Mouse (Mus musculus) cerebellum, postnatal 36 days (tissue): ENCODE measurements at regions not wholly inside any gene's neighbourhood (a gene's known extent, or its start where the extent isn't known, plus 50 kb on each side); places are given as distances from the start of the nearest gene placed in this dataset.

ENCODE experiments used
- DNase-seq, 2 experiments: peaks; one replicate each; pipeline ENCODE4 v3.0.0; 2021 to 2022; ENCODE audit warnings: mixed read lengths in 2 of 2

DNA sequence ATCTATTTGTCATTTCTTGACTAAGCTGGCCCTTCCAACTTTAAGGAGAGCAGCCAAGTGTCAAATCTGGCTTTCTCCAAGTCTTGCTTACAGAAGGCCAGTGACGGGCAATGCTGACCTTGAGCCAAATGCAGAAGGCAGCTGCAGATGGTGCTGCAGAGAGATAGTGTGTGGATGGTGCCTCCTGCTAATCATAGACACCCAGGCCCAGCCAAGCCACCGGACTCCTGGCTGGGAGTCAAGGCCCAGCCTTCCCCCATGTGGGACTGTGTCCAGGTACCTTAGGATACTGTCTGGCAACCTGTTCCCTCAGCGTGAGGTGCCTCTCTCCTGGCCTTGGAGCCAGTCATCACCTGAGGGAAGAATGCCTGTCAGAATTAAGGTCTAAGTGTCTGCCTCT is 319.3 kb downstream of the En1 start:
- DNase-seq, result peak; percentile 78 to 79

DNA sequence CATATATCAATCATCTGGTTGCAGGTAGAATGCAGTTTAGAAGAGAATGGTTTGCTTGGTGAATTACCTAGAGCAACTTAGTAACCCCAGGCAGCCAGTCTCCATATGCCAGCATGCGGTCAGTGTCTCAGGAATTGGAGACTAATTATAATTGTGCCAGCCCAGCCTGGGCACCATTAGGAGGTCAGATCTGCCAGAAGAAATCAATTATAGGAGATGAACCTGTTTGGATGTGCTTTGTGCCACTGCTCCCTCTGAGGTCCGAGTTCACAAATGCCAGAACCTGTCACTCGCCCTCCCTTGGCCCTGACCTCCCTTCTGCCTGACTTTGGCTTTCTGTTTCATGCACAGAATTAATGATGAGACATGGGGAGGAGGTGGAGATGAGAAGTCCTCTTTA is 323.1 kb downstream of the En1 start:
- no peak for DNase-seq

DNA sequence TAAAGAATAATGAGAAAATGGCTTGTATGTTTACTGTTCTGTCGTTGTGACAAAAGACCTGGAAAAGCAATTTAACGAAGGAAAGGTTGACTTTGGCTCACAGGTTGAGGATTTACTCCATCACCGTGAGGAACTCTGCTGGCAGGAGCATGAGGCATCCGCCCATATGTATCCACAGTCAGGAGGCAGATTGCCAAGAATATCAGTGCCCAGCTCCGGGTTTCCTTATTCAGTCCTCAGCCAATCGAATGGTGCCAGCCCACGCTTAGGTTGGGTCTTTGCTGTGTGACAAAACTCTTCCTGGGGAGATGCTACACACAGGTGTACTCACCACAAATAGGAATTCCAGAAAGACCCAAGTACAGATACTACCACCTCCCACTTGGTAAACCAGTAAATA is 327.9 kb downstream of the En1 start:
- DNase-seq, result no peak

DNA sequence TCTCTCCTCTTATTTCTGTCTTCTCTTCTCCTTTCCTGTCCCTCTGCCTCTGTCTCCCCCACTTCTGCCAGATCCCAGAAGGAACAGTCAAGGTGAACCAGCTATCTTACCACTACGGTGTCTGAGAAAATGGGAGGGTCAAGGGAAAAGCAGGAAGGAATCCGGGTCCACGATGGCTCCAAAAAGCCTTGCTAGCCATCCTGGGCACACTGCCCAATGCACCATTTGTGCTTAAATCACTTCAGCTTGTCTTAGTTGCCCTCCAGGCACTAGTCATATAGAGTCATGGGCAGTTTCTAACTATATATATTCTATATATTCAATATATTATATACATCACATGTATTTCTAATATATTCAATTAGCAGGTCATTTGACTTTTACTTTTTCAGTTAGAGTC is 333.1 kb downstream of the En1 start:
- no peak for DNase-seq

DNA sequence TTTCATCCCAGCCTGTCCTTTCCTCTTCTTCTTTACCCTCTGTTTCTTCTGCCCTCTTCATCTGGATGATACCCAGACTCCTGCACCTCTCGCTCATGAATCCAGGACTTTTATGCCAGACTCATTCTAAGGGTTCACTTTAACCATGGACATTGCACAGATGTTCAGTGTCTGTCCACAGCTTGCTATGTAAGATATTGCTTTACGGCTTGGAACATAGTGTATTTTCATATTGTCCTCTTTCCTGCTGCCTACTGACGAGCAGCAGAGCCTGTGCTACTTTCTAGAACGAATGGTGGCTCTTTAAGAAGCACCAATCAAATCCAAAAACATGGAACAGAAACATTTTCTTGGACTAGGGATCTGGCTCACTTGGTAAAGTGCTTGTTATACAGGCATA is 341.5 kb downstream of the En1 start:
- DNase-seq, result no peak

DNA sequence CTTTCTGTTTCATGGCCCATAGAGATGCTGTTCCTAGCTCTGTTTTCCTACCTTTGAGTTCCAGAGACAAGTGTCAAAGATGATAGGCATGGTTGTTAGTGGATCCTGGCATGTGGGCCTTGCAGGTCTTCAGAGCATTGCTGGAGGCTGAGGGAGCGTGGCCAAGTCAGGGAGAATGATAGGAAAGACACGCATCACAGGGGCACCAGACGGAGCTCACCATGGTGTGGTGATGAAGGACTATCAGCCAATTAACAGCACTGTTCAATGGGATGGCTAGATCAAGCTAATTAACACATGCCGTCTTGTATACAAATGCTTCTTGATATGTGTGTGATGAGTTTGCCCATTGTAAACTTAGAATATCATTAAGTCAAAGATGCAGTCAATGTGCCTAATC is 344.1 kb downstream of the En1 start:
- no peak for DNase-seq

DNA sequence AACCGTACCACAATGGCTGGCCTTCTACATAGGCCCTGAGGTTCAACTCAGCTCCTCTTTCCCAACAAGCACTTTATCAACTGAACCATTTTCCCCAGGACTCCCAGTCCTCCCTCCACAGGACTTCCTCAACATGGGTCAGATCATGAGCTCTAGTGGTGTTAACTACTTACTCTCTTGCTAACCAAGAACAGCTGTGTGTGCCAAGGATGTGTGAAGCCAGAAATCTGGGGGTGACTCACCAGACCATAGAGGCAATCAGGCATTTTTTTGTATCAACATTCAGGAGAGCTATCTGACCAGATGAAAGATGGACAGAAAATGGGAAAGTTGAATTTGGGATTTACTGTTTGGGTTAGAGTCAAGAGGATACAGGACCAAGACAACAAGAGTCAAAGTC is 359.0 kb downstream of the En1 start:
- DNase-seq, result no peak

DNA sequence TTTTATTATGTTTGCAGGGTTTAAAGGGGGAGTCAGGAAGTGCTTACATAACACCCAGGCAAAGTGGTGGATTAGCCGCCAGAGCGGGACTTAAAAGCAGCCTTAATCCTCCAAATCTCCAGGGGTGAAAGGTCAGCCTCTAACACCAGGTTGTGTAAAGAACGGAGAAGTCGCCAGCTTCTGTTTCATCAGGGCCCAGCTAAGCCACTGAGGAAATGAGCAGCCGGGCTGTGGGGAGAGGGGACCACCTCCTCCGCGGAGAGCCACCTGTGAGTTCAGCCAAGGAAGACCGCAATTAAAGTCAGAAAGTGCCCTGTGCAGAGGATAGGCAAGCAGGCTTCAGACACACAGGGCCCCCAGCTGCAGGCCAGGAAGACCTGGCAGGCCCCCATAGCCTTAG is 359.8 kb downstream of the En1 start:
- no peak for DNase-seq

DNA sequence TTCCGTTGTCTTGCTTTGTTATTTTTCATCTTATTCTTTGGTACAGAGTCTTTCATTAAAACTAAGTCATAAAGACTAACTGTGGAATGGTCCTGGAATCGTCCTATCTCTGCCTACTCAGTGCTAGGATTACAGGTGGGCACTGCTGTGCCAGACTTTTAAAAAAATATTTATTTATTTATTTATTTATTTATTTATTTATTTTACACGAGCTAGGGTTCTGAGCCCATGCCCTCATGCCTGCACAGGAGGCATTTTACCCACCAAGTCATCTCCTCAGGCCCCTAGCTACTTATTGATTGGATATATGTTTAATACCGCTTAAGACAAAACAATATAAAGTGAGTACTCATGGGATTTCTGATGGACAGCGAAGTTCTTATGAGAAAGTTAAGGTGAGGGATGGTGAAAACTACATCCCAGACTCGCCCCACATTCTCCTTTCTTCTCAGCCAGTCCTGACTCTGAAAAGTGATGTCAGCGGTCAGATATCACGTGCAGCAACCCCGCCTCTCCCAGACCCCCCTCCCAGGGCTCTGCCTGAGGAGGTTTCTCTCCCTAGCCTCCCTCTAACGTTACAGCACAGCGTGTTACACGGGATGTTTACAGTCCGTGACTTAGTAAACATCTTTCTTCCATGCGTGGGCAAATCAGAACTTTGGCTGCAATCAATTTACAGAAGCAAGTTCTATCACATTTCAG is 361.4 kb downstream of the En1 start:
- no peak for DNase-seq

DNA sequence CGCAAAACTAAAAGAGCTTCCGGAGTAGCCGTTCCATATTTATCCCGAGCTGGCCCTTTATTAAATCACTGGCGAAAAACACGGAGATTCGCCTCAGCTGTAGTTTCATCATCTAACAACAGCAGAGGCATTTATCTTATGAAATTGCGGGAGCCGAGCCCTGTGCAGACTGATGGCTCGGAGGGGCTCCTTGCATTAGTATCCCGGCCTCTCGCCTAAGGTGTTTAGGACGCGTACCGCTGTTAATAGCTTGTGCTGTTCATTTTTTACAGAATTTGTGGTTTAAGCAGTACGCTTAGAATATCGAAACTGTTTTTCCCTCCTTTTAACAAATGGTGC is 361.9 kb downstream of the En1 start:
- DNase-seq, result no peak

DNA sequence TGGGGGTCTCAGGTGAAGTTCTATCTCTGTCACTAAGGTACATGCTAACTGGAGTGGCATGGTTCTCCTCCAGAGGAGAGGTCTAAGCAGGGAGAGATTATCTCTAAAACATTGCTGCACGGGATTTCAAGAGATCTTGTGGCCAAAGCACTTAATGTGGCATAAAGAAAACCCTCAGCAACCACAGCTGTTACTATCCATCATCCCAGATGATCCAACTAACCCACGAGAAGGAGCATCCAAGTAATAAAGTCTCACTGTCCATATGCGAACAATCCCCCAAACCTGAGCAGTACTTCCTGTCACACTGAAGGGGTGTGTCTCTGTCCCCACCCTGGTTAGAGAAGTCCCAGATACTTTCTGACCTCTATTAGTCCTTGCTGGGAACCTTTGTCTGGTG is 363.9 kb downstream of the En1 start:
- no peak for DNase-seq

DNA sequence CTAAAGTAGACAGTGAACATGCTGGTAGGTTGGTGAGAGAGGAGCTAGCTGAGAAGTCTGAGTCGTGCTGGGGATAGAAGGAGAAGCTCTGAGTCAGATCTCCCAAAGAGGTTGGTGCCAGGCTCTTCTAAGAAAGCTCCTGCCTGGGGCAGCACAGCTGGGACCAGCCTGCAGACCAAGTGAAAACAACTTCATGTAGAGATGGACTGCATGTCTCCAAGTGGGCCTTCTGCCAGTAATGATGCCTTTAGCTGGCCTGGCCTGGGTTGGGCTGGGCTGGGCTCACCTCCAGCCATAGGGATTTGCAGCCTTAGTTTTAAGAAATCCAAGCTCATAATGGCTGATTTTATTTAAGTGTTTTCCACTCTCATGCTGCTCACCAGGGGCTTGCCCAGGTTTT is 357.7 kb downstream of the Insig2 start:
- no peak for DNase-seq

DNA sequence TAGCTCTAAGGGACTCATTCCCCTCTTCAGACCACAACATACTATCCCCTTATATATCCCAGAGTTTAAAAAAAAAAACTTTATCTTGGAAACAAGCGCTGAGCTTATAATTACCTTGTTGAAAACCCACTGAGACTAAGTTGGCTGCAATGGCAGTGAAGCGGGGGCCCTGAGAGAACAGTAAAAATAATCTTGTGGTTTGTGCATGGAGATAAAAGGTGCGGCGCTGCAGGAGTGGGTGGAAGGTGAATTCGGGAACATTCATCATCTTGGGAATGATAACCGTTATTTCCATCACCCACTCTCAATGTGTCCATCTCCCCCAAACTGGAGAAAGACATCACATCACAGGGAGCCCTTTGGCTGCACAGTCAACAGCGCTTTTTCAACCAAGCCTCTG is 327.9 kb downstream of the Insig2 start:
- DNase-seq, result no peak

DNA sequence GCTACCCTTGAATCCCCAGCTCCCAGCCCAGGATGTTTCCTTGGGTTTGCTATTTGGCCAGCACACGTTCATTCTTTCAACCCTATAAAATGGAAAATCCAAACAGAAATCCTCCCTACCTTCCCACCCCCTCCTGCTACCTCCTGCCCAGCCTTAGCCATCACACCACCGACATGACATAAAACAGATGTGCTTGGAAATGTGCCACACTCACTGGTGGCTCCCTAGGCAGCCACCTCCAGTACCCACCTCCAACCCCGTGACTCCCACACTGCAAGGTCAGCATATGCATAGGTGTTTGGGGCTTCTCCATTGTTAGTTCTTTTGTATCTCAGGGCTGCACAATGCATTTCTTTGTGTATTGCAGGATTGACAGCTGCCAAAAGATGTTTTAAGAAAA is 327.2 kb downstream of the Insig2 start:
- no peak for DNase-seq

DNA sequence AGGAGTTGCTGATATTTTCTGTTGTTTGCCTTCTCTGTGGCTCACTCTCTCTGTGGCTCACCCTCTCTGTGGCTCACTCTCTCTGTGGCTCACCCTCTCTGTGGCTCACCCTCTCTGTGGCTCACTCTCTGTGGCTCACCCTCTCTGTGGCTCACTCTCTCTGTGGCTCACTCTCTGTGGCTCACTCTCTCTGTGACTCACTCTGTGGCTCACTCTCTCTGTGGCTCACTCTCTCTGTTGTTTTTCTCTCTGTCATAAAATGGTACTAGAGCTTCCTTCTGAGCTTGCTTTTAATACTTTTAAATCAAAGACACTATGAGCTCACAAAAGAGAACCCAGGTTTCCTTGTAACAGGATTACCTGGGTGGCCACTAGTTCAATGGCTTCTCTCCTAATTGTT is 320.3 kb downstream of the Insig2 start:
- no peak for DNase-seq

DNA sequence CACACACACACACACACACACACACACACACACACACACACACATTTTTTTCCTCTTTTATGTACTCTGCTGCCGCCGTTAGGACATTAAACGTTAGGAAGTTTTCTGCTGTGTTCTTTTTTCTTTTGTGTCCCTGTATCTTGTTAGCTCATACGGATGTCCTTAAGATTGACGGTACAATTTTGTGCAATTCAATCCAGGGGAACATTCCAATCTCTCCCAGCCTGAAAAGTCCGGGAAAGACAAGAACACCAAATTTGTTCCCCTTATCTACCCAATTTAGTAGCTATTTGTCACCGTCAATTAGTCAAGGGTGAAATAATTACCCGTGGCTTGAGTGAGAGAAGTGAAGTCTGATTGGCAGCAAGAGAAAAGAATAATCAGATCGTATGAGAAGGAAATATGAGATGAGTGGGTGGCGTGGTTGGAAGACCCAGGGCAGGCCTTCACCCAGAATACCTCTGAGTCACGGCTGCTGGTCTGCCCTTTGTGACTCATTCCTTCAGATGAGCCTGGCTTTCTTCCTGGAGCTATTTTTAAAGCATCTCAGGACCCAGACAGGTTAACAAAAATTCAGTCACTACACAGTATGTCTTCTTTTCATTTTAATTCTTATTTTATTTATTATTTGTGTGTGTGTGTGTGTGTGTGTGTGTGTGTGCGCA is 318.4 kb downstream of the Insig2 start:
- no peak for DNase-seq

DNA sequence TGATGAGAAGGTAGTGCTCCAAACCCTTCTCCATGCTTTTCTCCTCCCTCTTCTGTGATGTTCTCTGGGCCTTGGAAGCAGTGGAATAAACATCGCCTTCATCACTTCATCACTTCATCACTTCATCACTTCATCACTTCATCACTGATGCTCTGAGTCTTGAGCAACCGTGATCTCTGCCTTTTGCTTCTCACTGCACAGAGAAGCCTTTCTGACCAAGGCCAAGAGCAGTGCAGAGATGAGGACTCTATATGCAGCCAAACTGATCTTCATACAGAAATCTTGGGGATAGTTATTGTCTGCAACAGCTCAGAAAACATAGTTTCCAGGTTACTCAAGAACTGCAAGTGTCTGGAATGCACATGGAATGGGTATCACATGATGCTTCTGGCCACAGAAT is 303.0 kb downstream of the Insig2 start:
- DNase-seq, result no peak

DNA sequence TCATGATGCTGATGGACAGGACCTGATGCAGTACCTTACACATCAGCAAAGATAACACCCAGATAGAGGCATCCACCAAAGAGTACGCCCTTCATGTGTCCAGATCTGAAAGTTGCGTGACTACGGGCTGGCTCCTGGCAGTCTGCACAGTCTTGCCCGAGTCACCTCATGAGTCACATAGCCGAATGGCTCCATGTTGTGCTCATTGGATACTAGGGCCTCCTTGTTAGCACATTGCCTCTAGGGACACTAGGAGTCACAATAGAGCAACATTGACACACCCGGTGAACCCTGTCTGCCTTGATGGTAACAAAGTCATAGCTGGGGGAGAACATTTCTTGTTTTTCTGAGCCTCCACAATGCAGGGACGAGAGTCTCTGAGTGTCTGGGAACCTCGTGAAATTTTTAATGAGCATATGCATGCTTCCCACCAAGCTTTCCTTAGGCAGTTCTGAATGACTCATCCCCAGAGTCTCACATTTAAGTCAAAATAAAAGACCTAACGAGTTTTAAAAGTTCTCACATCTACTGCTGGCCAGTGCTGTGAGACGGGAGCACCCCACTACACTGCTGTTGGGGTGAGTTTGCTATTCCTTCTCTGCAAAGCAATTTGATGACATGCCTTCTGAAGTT is 297.5 kb downstream of the Insig2 start:
- no peak for DNase-seq

DNA sequence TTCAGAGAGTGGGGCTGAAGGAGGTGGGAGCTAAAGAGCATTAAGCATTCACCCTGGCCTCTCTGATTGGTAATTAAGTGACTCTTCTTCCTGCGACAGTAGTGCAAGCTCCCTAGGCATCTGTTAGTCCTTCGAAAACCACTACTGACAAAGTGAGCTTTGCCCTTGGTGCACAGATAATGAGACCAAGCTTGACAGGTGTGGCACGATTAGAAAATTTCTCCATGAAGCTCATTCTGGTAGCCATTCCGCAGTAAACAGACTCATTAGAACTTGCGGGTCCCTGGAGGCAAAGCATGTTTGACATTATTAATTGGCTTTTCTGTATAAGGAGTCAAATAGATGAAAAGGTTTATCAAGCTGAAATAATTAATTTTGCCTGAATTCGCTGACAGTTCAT is 285.8 kb downstream of the Insig2 start:
- DNase-seq, result no peak

DNA sequence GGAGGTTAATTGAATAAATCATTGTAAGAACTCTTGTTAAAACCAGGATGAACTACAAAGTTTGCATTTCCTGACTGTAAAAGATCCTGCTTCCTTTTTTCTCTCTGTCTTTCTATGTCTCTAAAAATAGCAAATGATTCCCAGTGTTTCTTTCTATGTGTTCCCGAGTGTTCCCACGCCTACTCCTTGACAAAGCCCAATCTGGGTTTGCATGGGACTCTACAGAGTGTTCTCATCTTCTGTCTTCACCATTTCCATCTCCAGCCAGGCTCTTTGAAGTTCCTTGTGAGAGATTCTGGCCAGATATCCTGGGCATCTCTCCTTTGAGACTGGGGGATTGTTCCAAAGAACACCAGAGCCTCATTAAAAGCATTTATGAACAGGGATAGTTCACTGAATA is 285.0 kb downstream of the Insig2 start:
- DNase-seq, result no peak

DNA sequence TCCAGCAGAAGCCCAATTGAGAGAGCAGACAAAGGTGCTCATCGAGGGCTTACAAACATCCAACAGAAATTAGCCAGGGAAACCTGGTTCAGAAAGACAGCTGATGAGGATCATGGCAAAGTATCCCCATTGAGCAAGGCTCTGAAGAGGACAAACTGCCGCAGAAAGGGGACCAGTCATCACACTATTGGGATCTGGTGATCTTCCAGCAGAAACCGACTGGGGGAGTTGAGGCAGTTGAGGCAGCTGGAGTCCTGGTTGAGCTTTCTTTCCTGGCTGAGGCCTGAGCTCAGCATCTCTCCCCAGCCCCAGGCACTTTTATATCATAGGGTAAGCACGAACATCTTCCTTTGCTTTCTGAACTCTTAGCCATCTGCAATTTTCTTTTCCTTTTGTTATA is 282.7 kb downstream of the Insig2 start:
- DNase-seq, result no peak

DNA sequence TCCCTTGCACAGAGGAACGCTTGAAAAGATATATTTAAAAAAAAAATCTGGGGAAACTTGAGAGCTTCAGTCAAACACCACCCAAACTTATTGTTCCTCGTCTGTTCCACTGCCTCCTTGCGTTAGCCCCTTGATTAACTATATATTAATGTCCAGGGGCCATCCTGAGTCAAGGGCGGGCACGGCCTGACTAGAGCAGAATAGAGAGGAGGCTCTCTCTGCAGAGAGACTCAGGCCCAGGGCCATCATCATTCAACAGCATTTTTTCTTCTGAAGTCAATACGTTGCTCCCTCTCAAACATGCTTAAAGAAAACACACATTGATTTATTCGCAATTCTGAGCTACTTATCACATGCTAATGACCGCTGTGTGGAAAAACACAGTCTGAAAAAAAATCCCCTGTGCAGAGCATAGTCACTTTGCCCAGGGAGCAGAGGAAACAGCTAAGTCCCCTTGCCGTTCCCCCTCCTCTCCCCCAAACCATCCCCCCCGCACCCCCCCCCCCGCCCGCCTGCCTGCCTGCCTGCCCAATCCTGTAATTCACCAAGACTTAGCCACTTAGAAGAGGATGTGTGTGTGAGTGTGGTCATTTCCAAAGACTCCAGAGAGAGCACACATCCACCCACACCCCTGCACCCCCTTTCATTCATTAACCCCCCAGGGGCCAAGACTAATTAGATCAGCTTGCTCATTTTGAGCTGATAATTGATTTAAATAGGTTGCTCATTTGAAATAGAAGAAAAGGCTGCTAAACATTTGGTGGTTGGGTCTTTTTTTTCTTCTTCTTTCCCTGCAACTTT is 281.5 kb downstream of the Insig2 start:
- no peak for DNase-seq

DNA sequence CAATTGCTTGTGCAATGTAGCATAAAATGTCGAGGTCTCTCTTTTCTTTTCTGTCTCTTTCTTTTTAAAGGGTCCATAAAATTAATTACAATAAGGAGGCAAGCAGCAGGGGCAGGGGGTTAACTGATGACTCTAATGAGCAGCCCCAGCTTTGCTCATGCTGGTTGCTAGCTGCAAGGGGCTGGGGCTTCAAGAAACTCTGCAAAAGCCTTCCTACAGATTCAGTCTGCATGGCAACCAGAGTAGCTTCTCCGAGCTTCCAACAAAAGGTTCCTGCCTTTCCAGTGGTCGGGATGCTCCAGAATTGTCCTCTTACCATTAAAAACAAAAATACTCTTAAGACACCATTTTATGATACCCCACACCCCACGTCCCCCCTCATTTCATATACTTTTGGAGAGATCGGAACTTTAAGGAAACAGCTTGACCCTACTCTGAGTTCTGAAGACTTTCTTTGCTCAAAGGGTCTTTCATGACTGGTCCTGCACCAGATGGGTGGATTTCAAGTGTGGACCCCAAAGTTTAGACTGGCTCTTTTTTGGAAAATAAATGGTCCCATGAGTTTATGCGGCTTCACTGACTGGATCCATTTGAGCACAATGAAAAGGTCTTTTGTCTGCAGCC is 280.8 kb downstream of the Insig2 start:
- DNase-seq, result no peak
